Mouse (Mus musculus): ENCODE data around the gene Gm15517. TPM values are rescaled to one million over a fixed set of nuclear protein-coding genes. Genes with fewer than 3 reads are reported as not detected.
A peak's percentile ranks its signal among the peaks of the same experiment; 100 is the strongest.
"Not testable (repeated sequence)": the region's sequence is repeated elsewhere in the genome, so short reads cannot be mapped to it uniquely, and the experiment has no call there.

Gm15517 gene
- polyA plus RNA-seq, 1 experiment from 2014 or later: not detected

- 44% methylated on average over 1 of the region's 1 CpGs for WGBS
- Histone ChIP-seq H3K4me2 (ENCODE audit: low read length) (no peak overlapping the region), H3K36me3 (ENCODE audit: control insufficient read depth, insufficient read depth, low read length) (peaks cover 14% of the 10 kb centered on the region), H3K27me3 (replicated peaks; ENCODE audit: control insufficient read depth, insufficient read depth, low read length) (no peaks in the 10 kb centered on the region), H3K4me1 (ENCODE audit: control insufficient read depth, insufficient read depth, low read length) (peaks cover 10% of the 10 kb centered on the region), H3K4me3 (ENCODE audit: low read depth, low read length) (no peak overlapping the region), H3K27ac (ENCODE audit: low read depth, low read length) (no peak overlapping the region), H3K9ac (ENCODE audit: low read length) (no peak overlapping the region), H3K9me3 (replicated peaks; ENCODE audit: control insufficient read depth, low read length) (no peaks in the 10 kb centered on the region)
- ATAC-seq: no peak
- no peak for DNase-seq (ENCODE audit: low spot score)
Observed at GRCm38 (mm10) chr7:44244080-44244479, 17.2 kb upstream of the Gm15517 start.

GRCm38 (mm10) chr7:44246055-44246983 is 14.9 kb upstream of the Gm15517 start, which contains the start of the genes 1700028J19Rik and 2410002F23Rik:
Gene 1700028J19Rik (minus strand): TSS chr7:44246695.
Gene 2410002F23Rik (plus strand): TSS chr7:44246722.
- Histone ChIP-seq H3K4me1 (ENCODE audit: control insufficient read depth, insufficient read depth, low read length) (peaks cover 10% of the 10 kb centered on the region), H3K4me2 (ENCODE audit: low read length) (peak within 1 kb of the TSS; percentile 84), H3K4me3 (ENCODE audit: low read depth, low read length) (peak within 1 kb of the TSS; percentile 85), H3K9ac (ENCODE audit: low read length) (peak within 1 kb of the TSS; percentile 96), H3K36me3 (ENCODE audit: control insufficient read depth, insufficient read depth, low read length) (peaks cover 36% of the 10 kb centered on the region), H3K27me3 (replicated peaks; ENCODE audit: control insufficient read depth, insufficient read depth, low read length) (no peaks in the 10 kb centered on the region), H3K27ac (ENCODE audit: low read depth, low read length) (peak within 1 kb of the TSS; percentile 91), H3K9me3 (replicated peaks; ENCODE audit: control insufficient read depth, low read length) (no peaks in the 10 kb centered on the region)
- ATAC-seq: peak; percentile 90
- WGBS: under 1% methylated on average over 62 of the region's 62 CpGs
- peak; percentile 96 for DNase-seq (ENCODE audit: low spot score)

- under 1% methylated on average over 23 of the region's 23 CpGs for WGBS
Observed at GRCm38 (mm10) chr7:44246984-44247470, 14.2 kb upstream of the Gm15517 start.

GRCm38 (mm10) chr7:44247971-44248370 is 13.3 kb upstream of the Gm15517 start:
- no peaks in the 10 kb centered on the region for H3K27me3 ChIP-seq (replicated peaks; ENCODE audit: control insufficient read depth, insufficient read depth, low read length)
- peak overlapping the region; percentile 85 for H3K4me3 ChIP-seq (ENCODE audit: low read depth, low read length)
- peak overlapping the region; percentile 96; the same call in 1 of the 2 replicates for H3K9ac ChIP-seq (ENCODE audit: low read length)
- peak overlapping the region; percentile 84 for H3K4me2 ChIP-seq (ENCODE audit: low read length)
- 91% methylated on average over 2 of the region's 2 CpGs for WGBS
- no peaks in the 10 kb centered on the region for H3K9me3 ChIP-seq (replicated peaks; ENCODE audit: control insufficient read depth, low read length)
- peaks cover 10% of the 10 kb centered on the region for H3K4me1 ChIP-seq (ENCODE audit: control insufficient read depth, insufficient read depth, low read length)
- no peak for ATAC-seq
- peaks cover 51% of the 10 kb centered on the region for H3K36me3 ChIP-seq (ENCODE audit: control insufficient read depth, insufficient read depth, low read length)
- no peak for DNase-seq (ENCODE audit: low spot score)
- H3K27ac ChIP-seq (ENCODE audit: low read depth, low read length): no peak overlapping the region

More at GRCm38 (mm10) chr7:44246984-44247470, 14.2 kb upstream of the Gm15517 start:
- no peaks in the 10 kb centered on the region for H3K27me3 ChIP-seq (replicated peaks; ENCODE audit: control insufficient read depth, insufficient read depth, low read length)
- H3K36me3 ChIP-seq (ENCODE audit: control insufficient read depth, insufficient read depth, low read length): peaks cover 41% of the 10 kb centered on the region
- peak overlapping the region; percentile 96 for H3K9ac ChIP-seq (ENCODE audit: low read length)
- peak; percentile 50 for ATAC-seq
- H3K4me2 ChIP-seq (ENCODE audit: low read length): peak overlapping the region; percentile 84
- peak overlapping the region; percentile 85 for H3K4me3 ChIP-seq (ENCODE audit: low read depth, low read length)
- DNase-seq (ENCODE audit: low spot score): peak; percentile 77
- H3K4me1 ChIP-seq (ENCODE audit: control insufficient read depth, insufficient read depth, low read length): peaks cover 10% of the 10 kb centered on the region
- H3K9me3 ChIP-seq (replicated peaks; ENCODE audit: control insufficient read depth, low read length): no peaks in the 10 kb centered on the region
- H3K27ac ChIP-seq (ENCODE audit: low read depth, low read length): peak overlapping the region; percentile 91

GRCm38 (mm10) chr7:44249248-44249647 is 12.0 kb upstream of the Gm15517 start:
- DNase-seq (ENCODE audit: low spot score): no peak
- ATAC-seq: no peak
- H3K27ac ChIP-seq (ENCODE audit: low read depth, low read length): no peak overlapping the region
- H3K4me3 ChIP-seq (ENCODE audit: low read depth, low read length): no peak overlapping the region
- H3K27me3 ChIP-seq (replicated peaks; ENCODE audit: control insufficient read depth, insufficient read depth, low read length): no peaks in the 10 kb centered on the region
- peaks cover 10% of the 10 kb centered on the region for H3K4me1 ChIP-seq (ENCODE audit: control insufficient read depth, insufficient read depth, low read length)
- no peak overlapping the region for H3K9ac ChIP-seq (ENCODE audit: low read length)
- H3K9me3 ChIP-seq (replicated peaks; ENCODE audit: control insufficient read depth, low read length): no peaks in the 10 kb centered on the region
- WGBS: 94% methylated on average over 4 of the region's 4 CpGs
- no peak overlapping the region for H3K4me2 ChIP-seq (ENCODE audit: low read length)
- peaks cover 60% of the 10 kb centered on the region for H3K36me3 ChIP-seq (ENCODE audit: control insufficient read depth, insufficient read depth, low read length)

GRCm38 (mm10) chr7:44250732-44251275 is 10.4 kb upstream of the Gm15517 start:
- H3K27ac ChIP-seq (ENCODE audit: low read depth, low read length); ATAC-seq; H3K4me2 ChIP-seq (ENCODE audit: low read length); H3K9ac ChIP-seq (ENCODE audit: low read length); H3K27me3 ChIP-seq (replicated peaks; ENCODE audit: control insufficient read depth, insufficient read depth, low read length); H3K9me3 ChIP-seq (replicated peaks; ENCODE audit: control insufficient read depth, low read length); H3K4me3 ChIP-seq (ENCODE audit: low read depth, low read length); DNase-seq (ENCODE audit: low spot score); H3K4me1 ChIP-seq (ENCODE audit: control insufficient read depth, insufficient read depth, low read length): not testable (repeated sequence)
- WGBS: 90% methylated on average over 17 of the region's 17 CpGs
- peaks cover 60% of the 10 kb centered on the region for H3K36me3 ChIP-seq (ENCODE audit: control insufficient read depth, insufficient read depth, low read length)

GRCm38 (mm10) chr7:44253023-44253616 is 8.1 kb upstream of the Gm15517 start:
- 0 out of 2 replicates have a peak overlapping the region, but pooled peaks have one; percentile 8 for H3K9ac ChIP-seq (ENCODE audit: low read length)
- ATAC-seq: no peak

GRCm38 (mm10) chr7:44254930-44255329 is 6.3 kb upstream of the Gm15517 start:
- ATAC-seq (no peak), DNase-seq (ENCODE audit: low spot score) (no peak)

More at GRCm38 (mm10) chr7:44253023-44253616, 8.1 kb upstream of the Gm15517 start:
- no peak for DNase-seq (ENCODE audit: low spot score)
- WGBS: 63% methylated on average over 15 of the region's 15 CpGs
- Histone ChIP-seq H3K4me3 (ENCODE audit: low read depth, low read length) (no peak overlapping the region), H3K36me3 (ENCODE audit: control insufficient read depth, insufficient read depth, low read length) (peaks cover 58% of the 10 kb centered on the region), H3K4me1 (ENCODE audit: control insufficient read depth, insufficient read depth, low read length) (peaks cover under 1% of the 10 kb centered on the region; the same call in 1 of the 2 replicates), H3K27me3 (replicated peaks; ENCODE audit: control insufficient read depth, insufficient read depth, low read length) (no peaks in the 10 kb centered on the region), H3K9me3 (replicated peaks; ENCODE audit: control insufficient read depth, low read length) (no peaks in the 10 kb centered on the region), H3K27ac (ENCODE audit: low read depth, low read length) (no peak overlapping the region), H3K4me2 (ENCODE audit: low read length) (no peak overlapping the region)

More at GRCm38 (mm10) chr7:44254930-44255329, 6.3 kb upstream of the Gm15517 start:
- H3K9me3 ChIP-seq (replicated peaks; ENCODE audit: control insufficient read depth, low read length): no peaks in the 10 kb centered on the region
- H3K27me3 ChIP-seq (replicated peaks; ENCODE audit: control insufficient read depth, insufficient read depth, low read length): no peaks in the 10 kb centered on the region
- peaks cover 40% of the 10 kb centered on the region for H3K36me3 ChIP-seq (ENCODE audit: control insufficient read depth, insufficient read depth, low read length)
- no peak overlapping the region for H3K4me2 ChIP-seq (ENCODE audit: low read length)
- WGBS: 77% methylated on average over 6 of the region's 6 CpGs
- no peak overlapping the region for H3K4me3 ChIP-seq (ENCODE audit: low read depth, low read length)
- no peaks in the 10 kb centered on the region for H3K4me1 ChIP-seq (ENCODE audit: control insufficient read depth, insufficient read depth, low read length)
- H3K27ac ChIP-seq (ENCODE audit: low read depth, low read length): no peak overlapping the region
- no peak overlapping the region for H3K9ac ChIP-seq (ENCODE audit: low read length)

All from forebrain, embryonic 14.5 days (tissue).